Mouse (Mus musculus) liver, embryonic 14.5 days (tissue): ENCODE measurements around the gene Vps50. TPM values are rescaled to one million over a fixed set of nuclear protein-coding genes. Genes with fewer than 3 reads are reported as not detected.
A peak's percentile ranks its signal among the peaks of the same experiment; 100 is the strongest.

Experiments
- ATAC-seq: fragments of 200-750 bp; cut with Nextera tagmentation; 2 replicates; pipeline ENCODE4 v1.8.0; 2017; ENCODE audit warnings: moderate number of reproducible peaks, mild to moderate bottlenecking, moderate library complexity; ENCODE audit not compliant: insufficient read depth
- DNase-seq, 3 experiments: peaks; one replicate each; pipeline ENCODE4 v3.0.0-alpha.2; 2012 to 2013; ENCODE audit warnings: low read depth in 3 of 3, low spot score in 3 of 3
- H3K27ac ChIP-seq: fragments of 300-500 bp; sonication (generic); 2 replicates; pipeline ENCODE4 v1.5.1; 2014; ENCODE audit warnings: moderate library complexity, mild to moderate bottlenecking, control low read depth, inconsistent platforms
- H3K27me3 ChIP-seq: fragments of 300-500 bp; sonication (generic); 2 replicates; pipeline ENCODE4 v1.6.1; 2014; ENCODE audit warnings: mild to moderate bottlenecking, low read length, moderate library complexity; ENCODE audit not compliant: control insufficient read depth, insufficient read depth
- H3K36me3 ChIP-seq: fragments of 300-500 bp; sonication (generic); replicated peaks from 2 replicates; pipeline ENCODE4 v1.6.1; 2014; ENCODE audit warnings: low read depth; ENCODE audit not compliant: control insufficient read depth, insufficient read depth
- H3K4me1 ChIP-seq, 2 experiments: fragments of 200-500 bp in 1 of 2; fragments of 300-500 bp in 1 of 2; sonication (generic) in 1 of 2; replicated peaks; 2 replicates each; pipeline ENCODE4 v1.6.1; 2012 to 2014; ENCODE audit warnings: antibody characterized with exemption in 1 of 2, inconsistent platforms in 1 of 2, low read length in 1 of 2; ENCODE audit not compliant: control insufficient read depth in 2 of 2, insufficient read depth in 2 of 2
- H3K4me2 ChIP-seq: fragments of 300-500 bp; sonication (generic); 2 replicates; pipeline ENCODE4 v1.6.1; 2014; ENCODE audit warnings: low read depth, mild to moderate bottlenecking, control low read depth, moderate library complexity
- H3K4me3 ChIP-seq, 2 experiments: fragments of 200-500 bp in 1 of 2; fragments of 300-500 bp in 1 of 2; sonication (generic) in 1 of 2; 2 replicates each; pipeline ENCODE4 v1.5.1; 2012 to 2014; ENCODE audit warnings: low read depth in 2 of 2, low read length in 2 of 2, mild to moderate bottlenecking in 2 of 2, control low read depth in 1 of 2, inconsistent platforms in 1 of 2, moderate library complexity in 1 of 2; ENCODE audit not compliant: insufficient read depth in 1 of 2
- H3K9ac ChIP-seq: fragments of 300-500 bp; sonication (generic); replicated peaks from 2 replicates; pipeline ENCODE4 v1.6.1; 2014; ENCODE audit warnings: mild to moderate bottlenecking, control low read depth, moderate library complexity
- H3K9me3 ChIP-seq: fragments of 300-500 bp; sonication (generic); 2 replicates; pipeline ENCODE4 v1.6.1; 2016; ENCODE audit warnings: low read length, mixed read lengths; ENCODE audit not compliant: control insufficient read depth
- CTCF ChIP-seq: IDR thresholded peaks from 2 replicates; pipeline ENCODE4 v1.5.1; 2016; ENCODE audit warnings: antibody characterized with exemption, low read depth, control low read depth
- EP300 ChIP-seq: IDR thresholded peaks from 2 replicates; pipeline ENCODE4 v1.6.1; 2016; ENCODE audit warnings: antibody characterized with exemption, low read depth
- WGBS: fragments of 180-500 bp; shearing (Covaris S2); extraction: QIAGEN DNeasy Blood & Tissue Kit; methylation state at CpG from one replicate; pipeline ENCODE4 v1.1.7; 2014; ENCODE audit not compliant: insufficient replicate concordance; 5-methylcytosine and 5-hydroxymethylcytosine counted together
- polyA plus RNA-seq, 2 experiments: library from polyadenylated mRNA; depleted of rRNA in 1 of 2; stranded (reverse) in 1 of 2; unstranded in 1 of 2; fragments of >200 nt; fragmentation: Nextera tagmentation in 1 of 2; extraction: Ambion mirVana in 1 of 2; gene quantifications; 2 replicates each; pipeline versions ENCODE4 v1.2.1 to v1.2.3; 2012 to 2014

Gene Vps50
- polyA plus RNA-seq, 2 experiments = 4.4 to 10.7 TPM

DNA sequence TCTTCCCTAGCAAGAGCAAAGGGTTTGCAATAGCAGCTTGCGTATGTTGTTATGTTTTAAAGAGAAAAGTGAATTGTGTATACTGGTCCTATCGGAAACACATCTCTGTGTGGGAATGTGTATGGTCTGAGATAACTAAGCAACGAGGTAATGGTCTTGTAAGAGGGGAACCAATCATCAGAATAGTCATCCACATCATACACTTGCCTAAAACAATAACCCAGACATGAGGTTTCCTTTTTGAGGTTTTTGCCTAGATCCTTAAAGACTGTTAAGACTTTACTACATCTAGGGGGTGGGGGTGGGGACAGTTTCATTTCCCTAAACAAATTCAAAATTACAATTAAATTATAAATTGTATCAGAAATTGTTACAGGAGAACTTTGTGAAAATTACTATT lies 13.0 kb upstream of the Vps50 start:
- TF ChIP-seq EP300 = no peak
- TF ChIP-seq CTCF = no peak
- H3K27me3 ChIP-seq = no peaks in the 10 kb centered on the region
- DNase-seq = no peak
- H3K9me3 ChIP-seq = no peaks in the 10 kb centered on the region
- ATAC-seq = no peak
- H3K9ac ChIP-seq = no peak overlapping the region
- H3K36me3 ChIP-seq = no peaks in the 10 kb centered on the region
- no peak overlapping the region for H3K4me3 ChIP-seq
- no peak overlapping the region for H3K27ac ChIP-seq
- H3K4me2 ChIP-seq = no peak overlapping the region
- WGBS = 41% methylated on average over 3 of the region's 3 CpGs
- H3K4me1 ChIP-seq = no peaks in the 10 kb centered on the region

DNA sequence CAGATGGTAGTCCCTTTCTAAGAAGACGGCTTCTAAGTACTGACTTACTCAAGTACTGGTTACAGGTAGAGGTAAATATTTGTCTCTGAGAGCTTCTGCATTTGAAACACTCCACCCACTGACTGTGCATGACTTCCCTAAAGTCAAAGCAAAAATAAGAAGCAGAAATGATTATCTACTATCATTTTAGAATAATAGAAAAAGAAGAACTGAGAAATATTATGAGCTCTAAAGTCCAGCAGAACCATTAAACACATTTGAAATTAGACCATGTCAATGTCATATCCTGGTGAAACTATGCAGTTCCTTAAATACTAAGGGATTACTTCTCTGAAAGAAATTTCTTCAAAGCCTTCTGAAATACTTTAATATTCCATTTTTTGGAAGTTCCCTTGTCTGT lies 10.8 kb upstream of the Vps50 start:
- no peak for TF ChIP-seq CTCF
- TF ChIP-seq EP300 = no peak
- no peak overlapping the region for H3K4me2 ChIP-seq
- no peak overlapping the region for H3K9ac ChIP-seq
- H3K4me3 ChIP-seq = no peak overlapping the region
- no peaks in the 10 kb centered on the region for H3K4me1 ChIP-seq
- no peak overlapping the region for H3K27ac ChIP-seq
- no peaks in the 10 kb centered on the region for H3K9me3 ChIP-seq
- WGBS = 61% methylated on average over 1 of the region's 1 CpGs
- DNase-seq (no peak), ATAC-seq (no peak)
- H3K36me3 ChIP-seq = no peaks in the 10 kb centered on the region
- H3K27me3 ChIP-seq = no peaks in the 10 kb centered on the region

DNA sequence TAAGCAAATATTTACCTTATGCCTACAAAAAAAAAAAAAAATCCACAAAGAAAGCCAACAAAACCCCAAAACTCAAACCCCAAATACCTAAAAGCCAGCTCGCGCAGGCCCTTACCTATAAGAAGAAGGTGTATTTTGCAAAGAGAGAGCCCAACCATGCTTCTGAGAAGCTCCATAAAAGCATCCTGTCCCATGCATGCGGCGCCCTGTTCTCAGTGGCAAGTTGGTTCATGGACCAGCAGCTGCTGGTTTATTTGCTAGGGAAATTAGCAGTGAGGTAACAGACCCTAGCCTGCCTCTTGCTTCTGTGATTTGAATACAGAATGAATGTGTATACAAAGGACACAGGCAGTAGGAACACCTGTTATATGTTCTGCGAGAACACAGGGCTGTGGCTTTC lies 3.9 kb upstream of the Vps50 start:
- DNase-seq (no peak), ATAC-seq (no peak)
- H3K4me3 ChIP-seq = no peak overlapping the region
- no peak overlapping the region for H3K9ac ChIP-seq
- H3K9me3 ChIP-seq = no peaks in the 10 kb centered on the region
- H3K4me2 ChIP-seq = no peak overlapping the region
- peaks cover 0 to 7% of the 10 kb centered on the region in 2 experiments; a peak in 2 of 4 replicates for H3K4me1 ChIP-seq
- 65% methylated on average over 5 of the region's 5 CpGs for WGBS
- TF ChIP-seq EP300 (no peak), CTCF (no peak)
- H3K36me3 ChIP-seq = no peaks in the 10 kb centered on the region
- no peak overlapping the region for H3K27ac ChIP-seq
- H3K27me3 ChIP-seq = no peaks in the 10 kb centered on the region

DNA sequence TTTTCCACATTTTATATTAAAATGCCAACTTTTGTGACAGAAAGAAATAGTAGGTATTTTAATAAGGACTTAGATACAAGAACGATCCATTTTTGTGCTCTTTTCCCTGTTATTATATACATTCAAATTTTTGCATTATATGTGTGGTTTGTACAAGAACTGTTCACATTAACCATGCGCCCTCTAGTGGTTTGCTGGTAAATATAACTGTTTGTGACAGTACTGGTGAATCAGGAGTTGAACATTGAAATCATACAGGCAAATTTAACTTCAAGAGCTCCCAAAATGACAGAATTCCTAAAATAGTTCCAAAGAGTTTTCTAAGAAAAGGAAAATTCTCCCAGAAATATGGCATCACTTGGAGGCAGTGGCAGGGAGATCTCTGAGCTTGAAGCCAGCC lies 2.0 kb upstream of the Vps50 start:
- ATAC-seq (no peak), DNase-seq (peak; percentile 20 to 37 (median 36))
- Histone ChIP-seq H3K36me3 (no peaks in the 10 kb centered on the region), H3K27me3 (no peaks in the 10 kb centered on the region), H3K27ac (no peak overlapping the region), H3K4me2 (no peak overlapping the region), H3K4me1 (peaks cover 0 to 9% of the 10 kb centered on the region in 2 experiments; a peak in 2 of 4 replicates), H3K9me3 (no peaks in the 10 kb centered on the region), H3K4me3 (no peak overlapping the region), H3K9ac (no peak overlapping the region)
- WGBS = 1% methylated on average over 2 of the region's 2 CpGs
- peak; percentile 60; the same call in 1 of the 2 replicates for TF ChIP-seq CTCF
- TF ChIP-seq EP300 = no peak

DNA sequence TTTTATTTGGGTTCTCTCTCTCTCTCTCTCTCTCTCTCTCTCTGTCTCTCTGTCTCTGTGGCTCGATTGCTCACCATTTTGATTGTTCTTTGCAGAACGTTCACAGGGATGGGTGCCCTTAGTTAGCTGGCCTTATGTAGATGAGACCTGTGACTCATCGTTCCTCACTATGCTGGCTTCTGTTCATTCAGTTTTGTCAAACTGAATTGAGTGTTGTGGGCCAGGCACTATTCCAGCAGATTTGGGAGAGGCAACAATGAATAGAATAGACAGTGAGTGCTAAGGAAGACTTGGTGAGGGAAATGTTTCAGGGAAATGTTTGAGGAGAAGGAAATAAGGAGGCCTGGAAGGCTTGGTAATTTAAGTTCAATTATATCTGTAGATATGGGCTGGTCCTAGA lies 2.1 kb downstream of the Vps50 start:
- Histone ChIP-seq H3K27me3 (no peaks in the 10 kb centered on the region), H3K4me2 (no peak overlapping the region), H3K36me3 (no peaks in the 10 kb centered on the region), H3K27ac (no peak overlapping the region), H3K4me3 (no peak overlapping the region), H3K9ac (no peak overlapping the region), H3K4me1 (peaks cover 0 to 9% of the 10 kb centered on the region in 2 experiments; a peak in 2 of 4 replicates), H3K9me3 (no peaks in the 10 kb centered on the region)
- DNase-seq (no peak), ATAC-seq (no peak)
- WGBS = 63% methylated on average over 3 of the region's 3 CpGs
- no peak for TF ChIP-seq EP300
- TF ChIP-seq CTCF = no peak
